Mouse (Mus musculus): ENCODE data around the gene Sik3. TPM values are rescaled to one million over a fixed set of nuclear protein-coding genes. Genes with fewer than 3 reads are reported as not detected.

Gene Sik3
- polyA plus RNA-seq, 1 experiment from 2014 or later = 12.0 TPM

- 93% methylated on average over 8 of the region's 8 CpGs for WGBS
- no peak overlapping the region for H3K9ac ChIP-seq
- no peak overlapping the region for H3K4me3 ChIP-seq
- H3K27me3 ChIP-seq = no peaks in the 10 kb centered on the region
- H3K4me2 ChIP-seq (replicated peaks) = no peak overlapping the region
- H3K27ac ChIP-seq = no peak overlapping the region
- no peak for ATAC-seq (ENCODE audit: insufficient number of reproducible peaks, insufficient read depth, low FRiP score, low TSS enrichment)
- no peaks in the 10 kb centered on the region for H3K36me3 ChIP-seq
- peaks cover 18% of the 10 kb centered on the region for H3K4me1 ChIP-seq
- no peaks in the 10 kb centered on the region for H3K9me3 ChIP-seq
These were observed 24.3 kb downstream of the Sik3 start for GRCm38 (mm10) chr9:46036881-46037280.

- H3K36me3 ChIP-seq = no peaks in the 10 kb centered on the region
- H3K27me3 ChIP-seq = no peaks in the 10 kb centered on the region
- no peaks in the 10 kb centered on the region for H3K9me3 ChIP-seq
- H3K4me1 ChIP-seq = peaks cover 9% of the 10 kb centered on the region
- H3K4me2 ChIP-seq (replicated peaks) = no peak overlapping the region
- no peak for ATAC-seq (ENCODE audit: insufficient number of reproducible peaks, insufficient read depth, low FRiP score, low TSS enrichment)
- no peak overlapping the region for H3K27ac ChIP-seq
- no peak overlapping the region for H3K9ac ChIP-seq
- H3K4me3 ChIP-seq = no peak overlapping the region
- 94% methylated on average over 13 of the region's 13 CpGs for WGBS
These were observed 26.2 kb downstream of the Sik3 start for GRCm38 (mm10) chr9:46038786-46039185.

- no peaks in the 10 kb centered on the region for H3K27me3 ChIP-seq
- H3K4me3 ChIP-seq = no peak overlapping the region
- WGBS = 76% methylated on average over 2 of the region's 2 CpGs
- no peaks in the 10 kb centered on the region for H3K9me3 ChIP-seq
- no peak overlapping the region for H3K27ac ChIP-seq
- H3K4me2 ChIP-seq (replicated peaks) = no peak overlapping the region
- no peaks in the 10 kb centered on the region for H3K4me1 ChIP-seq
- no peak for ATAC-seq (ENCODE audit: insufficient number of reproducible peaks, insufficient read depth, low FRiP score, low TSS enrichment)
- no peaks in the 10 kb centered on the region for H3K36me3 ChIP-seq
- no peak overlapping the region for H3K9ac ChIP-seq
These were observed 28.6 kb downstream of the Sik3 start for GRCm38 (mm10) chr9:46041186-46041585.

GRCm38 (mm10) chr9:46042387-46042786 is 29.8 kb downstream of the Sik3 start:
- Histone ChIP-seq H3K27me3 (no peaks in the 10 kb centered on the region), H3K36me3 (no peaks in the 10 kb centered on the region), H3K4me2 (replicated peaks) (no peak overlapping the region), H3K9me3 (no peaks in the 10 kb centered on the region), H3K4me3 (no peak overlapping the region), H3K4me1 (no peaks in the 10 kb centered on the region), H3K9ac (no peak overlapping the region), H3K27ac (no peak overlapping the region)
- ATAC-seq (ENCODE audit: insufficient number of reproducible peaks, insufficient read depth, low FRiP score, low TSS enrichment) = no peak
- WGBS = 88% methylated on average over 3 of the region's 3 CpGs

GRCm38 (mm10) chr9:46043626-46044025 is 31.0 kb downstream of the Sik3 start:
- Histone ChIP-seq H3K9me3 (no peaks in the 10 kb centered on the region), H3K27ac (no peak overlapping the region), H3K9ac (no peak overlapping the region), H3K4me1 (no peaks in the 10 kb centered on the region), H3K36me3 (peaks cover 2% of the 10 kb centered on the region; the same call in 1 of the 2 replicates), H3K4me2 (replicated peaks) (no peak overlapping the region), H3K4me3 (no peak overlapping the region), H3K27me3 (no peaks in the 10 kb centered on the region)
- no peak for ATAC-seq (ENCODE audit: insufficient number of reproducible peaks, insufficient read depth, low FRiP score, low TSS enrichment)
- WGBS = 91% methylated on average over 8 of the region's 8 CpGs

GRCm38 (mm10) chr9:46046724-46047517 is 34.3 kb downstream of the Sik3 start:
- ATAC-seq (ENCODE audit: insufficient number of reproducible peaks, insufficient read depth, low FRiP score, low TSS enrichment) = no peak
- 74% methylated on average over 11 of the region's 11 CpGs for WGBS
- Histone ChIP-seq H3K9me3 (no peaks in the 10 kb centered on the region), H3K27me3 (no peaks in the 10 kb centered on the region), H3K36me3 (peaks cover 2% of the 10 kb centered on the region; the same call in 1 of the 2 replicates), H3K4me3 (no peak overlapping the region), H3K4me2 (replicated peaks) (no peak overlapping the region), H3K27ac (no peak overlapping the region), H3K4me1 (peaks cover 11% of the 10 kb centered on the region; the same call in 1 of the 2 replicates), H3K9ac (no peak overlapping the region)

- 56% methylated on average over 7 of the region's 7 CpGs for WGBS
- Histone ChIP-seq H3K4me3 (no peak overlapping the region), H3K27me3 (no peaks in the 10 kb centered on the region), H3K36me3 (peaks cover 2% of the 10 kb centered on the region; the same call in 1 of the 2 replicates), H3K9me3 (no peaks in the 10 kb centered on the region), H3K27ac (no peak overlapping the region), H3K9ac (no peak overlapping the region), H3K4me1 (peaks cover 16% of the 10 kb centered on the region), H3K4me2 (replicated peaks) (no peak overlapping the region)
- ATAC-seq (ENCODE audit: insufficient number of reproducible peaks, insufficient read depth, low FRiP score, low TSS enrichment) = no peak
These were observed 36.9 kb downstream of the Sik3 start for GRCm38 (mm10) chr9:46049525-46049924.

GRCm38 (mm10) chr9:46050203-46050602 is 37.6 kb downstream of the Sik3 start:
- H3K36me3 ChIP-seq = peaks cover 2% of the 10 kb centered on the region; the same call in 1 of the 2 replicates
- no peak overlapping the region for H3K27ac ChIP-seq
- H3K9ac ChIP-seq = no peak overlapping the region
- no peaks in the 10 kb centered on the region for H3K27me3 ChIP-seq
- H3K4me1 ChIP-seq = peaks cover 20% of the 10 kb centered on the region
- no peaks in the 10 kb centered on the region for H3K9me3 ChIP-seq
- no peak overlapping the region for H3K4me3 ChIP-seq
- WGBS = 66% methylated on average over 8 of the region's 8 CpGs
- no peak overlapping the region for H3K4me2 ChIP-seq (replicated peaks)
- ATAC-seq (ENCODE audit: insufficient number of reproducible peaks, insufficient read depth, low FRiP score, low TSS enrichment) = no peak

GRCm38 (mm10) chr9:46053014-46053666 is 40.5 kb downstream of the Sik3 start:
- Histone ChIP-seq H3K27ac (no peak overlapping the region), H3K27me3 (no peaks in the 10 kb centered on the region), H3K9ac (no peak overlapping the region), H3K36me3 (peaks cover 2% of the 10 kb centered on the region; the same call in 1 of the 2 replicates), H3K4me2 (replicated peaks) (no peak overlapping the region), H3K4me1 (peaks cover 26% of the 10 kb centered on the region), H3K9me3 (no peaks in the 10 kb centered on the region), H3K4me3 (no peak overlapping the region)
- 84% methylated on average over 9 of the region's 9 CpGs for WGBS
- ATAC-seq (ENCODE audit: insufficient number of reproducible peaks, insufficient read depth, low FRiP score, low TSS enrichment) = no peak

- Histone ChIP-seq H3K4me3 (no peak overlapping the region), H3K36me3 (no peaks in the 10 kb centered on the region), H3K27me3 (no peaks in the 10 kb centered on the region), H3K9me3 (no peaks in the 10 kb centered on the region), H3K4me2 (replicated peaks) (no peak overlapping the region), H3K27ac (no peak overlapping the region), H3K4me1 (peaks cover 15% of the 10 kb centered on the region; the same call in 1 of the 2 replicates), H3K9ac (no peak overlapping the region)
- 83% methylated on average over 3 of the region's 3 CpGs for WGBS
- ATAC-seq (ENCODE audit: insufficient number of reproducible peaks, insufficient read depth, low FRiP score, low TSS enrichment) = no peak
These were observed 45.4 kb downstream of the Sik3 start for GRCm38 (mm10) chr9:46058065-46058464.

GRCm38 (mm10) chr9:46060249-46060648 is 47.6 kb downstream of the Sik3 start:
- Histone ChIP-seq H3K9ac (no peak overlapping the region), H3K9me3 (no peaks in the 10 kb centered on the region)
- no peak for ATAC-seq (ENCODE audit: insufficient number of reproducible peaks, insufficient read depth, low FRiP score, low TSS enrichment)

More at GRCm38 (mm10) chr9:46060249-46060648, 47.6 kb downstream of the Sik3 start:
- no peak overlapping the region for H3K4me3 ChIP-seq
- no peak overlapping the region for H3K4me2 ChIP-seq (replicated peaks)
- H3K27ac ChIP-seq = no peak overlapping the region
- 0 out of 2 replicates have a peak, but pooled peaks cover 7% of the 10 kb centered on the region for H3K4me1 ChIP-seq
- WGBS = 94% methylated on average over 2 of the region's 2 CpGs
- H3K27me3 ChIP-seq = no peaks in the 10 kb centered on the region
- H3K36me3 ChIP-seq = no peaks in the 10 kb centered on the region
